Mouse (Mus musculus) embryonic facial prominence, embryonic 12.5 days (tissue): ENCODE measurements around the gene Dnase1l1. TPM values are rescaled to one million over a fixed set of nuclear protein-coding genes. Genes with fewer than 3 reads are reported as not detected.

ENCODE experiments used
- ATAC-seq: fragments of 200-750 bp; cut with Nextera tagmentation; 2 replicates; pipeline ENCODE4 v1.8.0; 2017; ENCODE audit not compliant: insufficient number of reproducible peaks, insufficient read depth, low FRiP score, low TSS enrichment
- H3K27ac ChIP-seq: fragments of 300-500 bp; sonication (generic); 2 replicates; pipeline ENCODE4 v1.5.1; 2016; ENCODE audit warnings: mild to moderate bottlenecking
- H3K27me3 ChIP-seq: fragments of 300-500 bp; sonication (generic); 2 replicates; pipeline ENCODE4 v1.6.1; 2016; ENCODE audit warnings: mild to moderate bottlenecking, moderate library complexity
- H3K36me3 ChIP-seq: fragments of 300-500 bp; sonication (generic); 2 replicates; pipeline ENCODE4 v1.6.1; 2016; ENCODE audit warnings: mild to moderate bottlenecking
- H3K4me1 ChIP-seq: fragments of 300-500 bp; sonication (generic); 2 replicates; pipeline ENCODE4 v1.6.1; 2016
- H3K4me2 ChIP-seq: fragments of 300-500 bp; sonication (generic); replicated peaks from 2 replicates; pipeline ENCODE4 v1.6.1; 2016; ENCODE audit warnings: mild to moderate bottlenecking, moderate library complexity
- H3K4me3 ChIP-seq: fragments of 300-500 bp; sonication (generic); 2 replicates; pipeline ENCODE4 v1.5.1; 2016; ENCODE audit warnings: mild to moderate bottlenecking
- H3K9ac ChIP-seq: fragments of 300-500 bp; sonication (generic); 2 replicates; pipeline ENCODE4 v1.6.1; 2016; ENCODE audit warnings: mild to moderate bottlenecking, moderate library complexity
- H3K9me3 ChIP-seq: fragments of 300-500 bp; sonication (generic); 2 replicates; pipeline ENCODE4 v1.6.1; 2016; ENCODE audit warnings: mild to moderate bottlenecking, moderate library complexity
- WGBS: fragments of 180-500 bp; shearing (Covaris S2); methylation state at CpG from one replicate; pipeline ENCODE4 v1.1.7; 2016; 5-methylcytosine and 5-hydroxymethylcytosine counted together
- polyA plus RNA-seq: library from polyadenylated mRNA; unstranded; fragments of >200 nt; fragmentation: Nextera tagmentation; extraction: Ambion mirVana; gene quantifications from 2 replicates; pipeline ENCODE4 v1.2.1, GENCODE M21; 2016

The Dnase1l1 gene
- polyA plus RNA-seq = 9.1 and 9.6 TPM in 2 replicates

DNA sequence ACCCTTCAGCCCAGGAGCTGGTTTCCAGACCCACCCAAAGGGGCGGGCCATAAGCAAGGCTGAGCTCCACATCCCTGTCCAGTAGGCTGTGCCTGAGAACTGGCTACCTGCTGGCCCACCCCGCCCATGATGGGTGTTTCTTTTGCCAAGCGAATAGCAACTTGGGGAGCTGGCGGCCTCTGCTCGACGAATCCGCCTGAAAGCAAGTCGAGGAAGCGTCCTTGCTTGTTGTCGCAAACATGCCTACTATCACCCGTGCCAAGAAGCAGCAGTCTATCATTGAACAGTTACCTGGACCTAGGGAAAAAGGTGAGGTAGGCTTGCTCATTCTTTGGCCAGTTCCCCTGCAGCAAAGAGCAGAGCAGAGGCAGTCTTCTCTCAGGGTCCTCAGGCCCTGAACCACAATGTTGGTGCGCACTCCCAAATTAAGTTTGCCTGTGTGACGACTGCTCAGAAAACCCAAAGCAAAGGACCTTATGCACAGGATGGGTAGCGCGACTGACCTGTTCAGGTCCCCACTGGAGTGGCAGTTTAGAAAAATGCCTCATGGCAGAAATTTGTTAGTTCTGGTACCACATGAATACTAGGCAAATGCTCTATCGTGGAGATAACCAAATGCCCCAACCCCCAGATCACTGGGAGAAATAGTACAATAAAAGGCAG is at the start of gene Dnase1l1, which contains the start of gene Taz:
Gene Dnase1l1, minus strand, starts transcription at position 606 of the 663 bp plus-strand sequence.
Gene Taz, plus strand, starts transcription at position 181 of the 663 bp plus-strand sequence.
- peak; percentile 94 for ATAC-seq
- Histone ChIP-seq H3K27ac (peak within 1 kb of the TSS; percentile 82), H3K4me3 (peak within 1 kb of the TSS; percentile 58), H3K9ac (peak within 1 kb of the TSS; percentile 67), H3K4me2 (peak within 1 kb of the TSS; percentile 66), H3K36me3 (no peaks in the 10 kb centered on the region), H3K4me1 (no peaks in the 10 kb centered on the region), H3K9me3 (no peaks in the 10 kb centered on the region), H3K27me3 (no peaks in the 10 kb centered on the region)
- 25% methylated on average over 16 of the region's 16 CpGs for WGBS

DNA sequence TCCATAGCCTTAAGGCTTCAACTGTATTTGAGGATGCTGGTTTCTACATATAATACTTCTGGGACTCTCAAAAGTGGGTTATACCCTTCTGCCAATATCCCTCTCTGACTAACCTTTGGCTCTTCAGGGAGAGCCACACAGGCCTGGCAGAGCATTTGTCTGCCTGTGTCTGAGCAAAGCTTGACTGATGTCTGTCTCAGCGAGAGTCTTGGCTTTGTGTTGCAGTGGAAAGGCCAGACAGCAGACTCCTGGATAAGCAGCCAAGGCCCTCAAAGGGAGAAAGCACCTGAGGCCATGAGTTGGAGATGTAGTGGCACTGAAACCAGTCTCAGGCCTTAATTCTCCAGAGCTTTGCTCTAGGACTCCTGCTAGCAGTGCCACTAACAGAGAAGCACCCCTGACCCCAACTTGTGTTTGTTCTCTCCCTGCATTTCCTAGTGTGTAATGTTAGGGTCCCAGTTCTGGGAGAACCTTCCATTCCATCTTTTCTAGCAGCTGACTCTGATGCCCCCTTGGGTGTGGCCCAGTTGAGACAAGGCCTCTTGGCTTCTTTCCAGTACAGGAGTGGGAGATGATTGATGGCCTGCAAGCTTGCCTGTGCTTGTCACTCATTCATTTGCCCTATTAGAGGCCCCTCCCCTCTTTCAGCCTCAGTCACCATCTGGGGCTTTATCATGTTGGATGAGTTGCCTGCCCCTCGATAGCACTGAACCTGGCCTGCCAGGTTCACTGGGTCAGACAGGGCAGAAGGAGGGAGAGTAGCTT is 48.2 kb upstream of the Dnase1l1 start:
- H3K27ac ChIP-seq = peak overlapping the region; percentile 46; the same call in 1 of the 2 replicates
- no peak for ATAC-seq
- peak overlapping the region; percentile 60 for H3K4me2 ChIP-seq
- WGBS = 54% methylated on average over 2 of the region's 2 CpGs
- peak overlapping the region; percentile 49 for H3K4me3 ChIP-seq
- 0 out of 2 replicates have a peak overlapping the region, but pooled peaks have one; percentile 7 for H3K9ac ChIP-seq
- H3K27me3 ChIP-seq = no peaks in the 10 kb centered on the region
- H3K4me1 ChIP-seq = peaks cover 12% of the 10 kb centered on the region; the same call in 1 of the 2 replicates
- H3K9me3 ChIP-seq = no peaks in the 10 kb centered on the region
- 0 out of 2 replicates have a peak, but pooled peaks cover 3% of the 10 kb centered on the region for H3K36me3 ChIP-seq

DNA sequence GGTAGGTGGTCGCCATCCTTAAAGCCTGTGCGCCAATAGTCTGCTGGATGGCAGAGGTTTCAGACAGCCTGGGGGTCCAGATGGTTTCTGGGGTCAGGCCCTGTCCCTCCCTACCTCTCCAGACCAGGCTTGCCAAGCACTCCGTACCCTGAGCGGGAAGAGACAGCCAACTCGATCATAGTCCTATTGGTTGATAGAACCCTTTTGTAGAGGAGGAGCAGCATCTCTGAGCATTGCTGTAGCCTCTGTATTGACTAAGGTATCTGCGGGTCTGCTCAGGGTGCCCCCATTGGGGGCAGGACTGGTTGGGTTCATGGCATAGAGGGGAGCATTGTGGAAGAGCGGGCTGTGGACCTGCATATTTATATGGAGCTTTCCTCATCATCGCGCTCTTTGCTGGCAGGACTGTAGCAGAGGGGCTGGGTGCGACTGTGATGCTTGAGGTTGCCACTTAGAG is 47.1 kb upstream of the Dnase1l1 start:
- peaks cover 12% of the 10 kb centered on the region; the same call in 1 of the 2 replicates for H3K4me1 ChIP-seq
- H3K9ac ChIP-seq = peak overlapping the region; percentile 53
- 23% methylated on average over 10 of the region's 10 CpGs for whole genome bisulfite sequencing
- H3K27me3 ChIP-seq = no peaks in the 10 kb centered on the region
- peak; percentile 35; the same call in 1 of the 2 replicates for ATAC-seq
- peak overlapping the region; percentile 49 for H3K4me3 ChIP-seq
- H3K27ac ChIP-seq = peak overlapping the region; percentile 63; the same call in 1 of the 2 replicates
- no peaks in the 10 kb centered on the region for H3K9me3 ChIP-seq
- 0 out of 2 replicates have a peak, but pooled peaks cover 3% of the 10 kb centered on the region for H3K36me3 ChIP-seq
- peak overlapping the region; percentile 60 for H3K4me2 ChIP-seq

DNA sequence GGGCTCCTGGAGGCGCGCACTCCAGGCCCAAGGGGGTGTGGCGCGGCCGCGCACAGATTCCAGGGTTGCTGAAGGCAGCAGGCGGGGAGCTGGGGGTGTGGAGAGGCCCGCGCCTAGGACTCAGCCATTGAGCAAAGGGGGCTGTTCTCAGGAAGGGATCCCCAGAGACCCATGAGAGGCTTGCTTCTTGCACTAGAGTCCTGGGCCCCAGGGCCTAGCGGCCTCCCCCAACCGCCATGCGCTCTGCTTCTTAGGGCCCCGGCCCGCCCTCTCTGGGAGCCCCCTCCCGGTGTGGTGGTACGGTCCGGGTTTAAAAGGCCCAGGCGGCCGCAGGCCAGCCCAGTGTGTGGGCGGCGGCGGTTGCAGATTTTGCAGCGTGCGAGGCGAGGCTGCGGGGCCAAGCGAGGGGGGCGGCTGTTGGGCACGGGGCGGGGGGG is 46.6 kb upstream of the Dnase1l1 start, which contains the start of gene Plxna3:
Gene Plxna3, plus strand, starts transcription at position 342 of the 437 bp plus-strand sequence.
- WGBS = 21% methylated on average over 30 of the region's 30 CpGs
- Histone ChIP-seq H3K27me3 (no peaks in the 10 kb centered on the region), H3K4me3 (peak within 1 kb of the TSS; percentile 49), H3K9me3 (no peaks in the 10 kb centered on the region), H3K9ac (peak within 1 kb of the TSS; percentile 53), H3K27ac (peak within 1 kb of the TSS; percentile 63; the same call in 1 of the 2 replicates), H3K4me1 (peaks cover 12% of the 10 kb centered on the region; the same call in 1 of the 2 replicates), H3K36me3 (no peaks in the 10 kb centered on the region), H3K4me2 (peak within 1 kb of the TSS; percentile 60)
- ATAC-seq = peak; percentile 95

- Histone ChIP-seq H3K27me3 (no peaks in the 10 kb centered on the region), H3K9ac (peak within 1 kb of the TSS; percentile 74), H3K4me2 (peak within 1 kb of the TSS; percentile 65), H3K27ac (peak within 1 kb of the TSS; percentile 80), H3K4me1 (no peaks in the 10 kb centered on the region), H3K36me3 (peaks cover 20% of the 10 kb centered on the region), H3K4me3 (peak within 1 kb of the TSS; percentile 66), H3K9me3 (no peaks in the 10 kb centered on the region)
- peak; percentile 94 for ATAC-seq
- whole genome bisulfite sequencing = 20% methylated on average over 59 of the region's 59 CpGs
Measured at GRCm38 (mm10) chrX:74312540-74313464, 30.7 kb upstream of the Dnase1l1 start, which contains the start of gene Fam50a. TSS of gene Fam50a (plus strand) at chrX:74313033.

GRCm38 (mm10) chrX:74304867-74305700 is 22.9 kb upstream of the Dnase1l1 start, which contains the start of gene Gdi1:
TSS of gene Gdi1 (plus strand) at chrX:74304998.
- WGBS = 10% methylated on average over 37 of the region's 41 CpGs
- peak; percentile 73; the same call in 1 of the 2 replicates for ATAC-seq

GRCm38 (mm10) chrX:74299721-74300120 is 17.6 kb upstream of the Dnase1l1 start:
- no peaks in the 10 kb centered on the region for H3K4me1 ChIP-seq
- ATAC-seq = no peak
- no peaks in the 10 kb centered on the region for H3K27me3 ChIP-seq
- H3K9ac ChIP-seq = no peak overlapping the region
- WGBS = 83% methylated on average over 3 of the region's 3 CpGs
- H3K27ac ChIP-seq = no peak overlapping the region
- H3K36me3 ChIP-seq = peaks cover 23% of the 10 kb centered on the region
- H3K9me3 ChIP-seq = no peaks in the 10 kb centered on the region
- no peak overlapping the region for H3K4me2 ChIP-seq
- H3K4me3 ChIP-seq = no peak overlapping the region

More at GRCm38 (mm10) chrX:74304867-74305700, 22.9 kb upstream of the Dnase1l1 start, which contains the start of gene Gdi1:
- peak within 1 kb of the TSS; percentile 75 for H3K9ac ChIP-seq
- H3K4me1 ChIP-seq = no peaks in the 10 kb centered on the region
- no peaks in the 10 kb centered on the region for H3K9me3 ChIP-seq
- H3K27ac ChIP-seq = peak within 1 kb of the TSS; percentile 82
- no peaks in the 10 kb centered on the region for H3K27me3 ChIP-seq
- peaks cover 44% of the 10 kb centered on the region for H3K36me3 ChIP-seq
- H3K4me2 ChIP-seq = peak within 1 kb of the TSS; percentile 70
- peak within 1 kb of the TSS; percentile 53 for H3K4me3 ChIP-seq

DNA sequence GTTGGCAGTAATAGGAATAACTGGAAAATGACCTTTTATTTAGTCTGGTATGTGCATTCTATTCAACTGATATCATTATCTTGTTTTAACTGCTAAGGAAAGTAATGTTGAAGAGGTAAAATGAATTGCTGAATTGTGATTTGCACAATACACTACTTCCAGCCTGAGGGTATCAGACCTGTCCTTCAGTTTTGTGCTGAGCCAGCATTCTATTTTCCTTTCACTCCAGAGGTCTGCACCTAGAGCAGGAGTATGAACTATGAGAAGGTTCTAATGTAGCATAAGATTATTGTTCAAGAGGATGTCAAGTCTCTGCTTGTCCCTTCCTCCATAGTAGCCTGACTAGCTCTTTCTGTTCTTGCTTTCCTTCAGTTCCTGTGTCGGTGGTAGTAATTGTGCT is 16.2 kb upstream of the Dnase1l1 start:
- peaks cover 21% of the 10 kb centered on the region for H3K36me3 ChIP-seq
- ATAC-seq = no peak
- H3K9me3 ChIP-seq = no peaks in the 10 kb centered on the region
- H3K9ac ChIP-seq = no peak overlapping the region
- no peak overlapping the region for H3K4me2 ChIP-seq
- no peak overlapping the region for H3K4me3 ChIP-seq
- no peaks in the 10 kb centered on the region for H3K4me1 ChIP-seq
- H3K27ac ChIP-seq = no peak overlapping the region
- WGBS = 92% methylated on average over 1 of the region's 1 CpGs
- no peaks in the 10 kb centered on the region for H3K27me3 ChIP-seq

GRCm38 (mm10) chrX:74296538-74297448 is 14.7 kb upstream of the Dnase1l1 start, which contains the start of gene Atp6ap1:
TSS of gene Atp6ap1 (plus strand) at chrX:74297097.
- no peaks in the 10 kb centered on the region for H3K9me3 ChIP-seq
- peak within 1 kb of the TSS; percentile 41; the same call in 1 of the 2 replicates for H3K27ac ChIP-seq
- H3K27me3 ChIP-seq = no peaks in the 10 kb centered on the region
- peaks cover 11% of the 10 kb centered on the region for H3K36me3 ChIP-seq
- peak; percentile 99 for ATAC-seq
- H3K4me2 ChIP-seq = peak within 1 kb of the TSS; percentile 62
- 21% methylated on average over 37 of the region's 37 CpGs for WGBS
- H3K4me3 ChIP-seq = peak within 1 kb of the TSS; percentile 63
- H3K4me1 ChIP-seq = no peaks in the 10 kb centered on the region
- H3K9ac ChIP-seq = peak within 1 kb of the TSS; percentile 74
